Comparison of ENCODE assay signal across 24 mouse cellular contexts in genomic region chr11:97380036-97380435, GRCm38 (mm10). TPM values are rescaled to one million over a fixed set of nuclear protein-coding genes. Genes with fewer than 3 reads are reported as not detected.
"Had no signal": no experiment of that assay in that cellular context is flagged by ENCODE, and none has a peak within 500 bp of the region (broad histone marks: within the 10 kb centered on the region; RNA-seq: fewer than 3 reads in every experiment).

No protein-coding gene starts in this region.

- H3K27ac ChIP-seq: hindbrain, embryonic 14.5 days; hindbrain, postnatal 0 days; kidney, postnatal 0 days; left cerebral cortex, adult 2 months; liver, embryonic 13.5 days; macrophage; midbrain, embryonic 12.5 days; midbrain, embryonic 15.5 days; neural tube, embryonic 12.5 days; neural tube, embryonic 15.5 days; stomach, embryonic 15.5 days had no signal

- H3K4me2 ChIP-seq: hindbrain, embryonic 14.5 days; liver, embryonic 13.5 days; lung, embryonic 14.5 days; midbrain, embryonic 12.5 days; midbrain, embryonic 15.5 days; neural tube, embryonic 12.5 days; neural tube, embryonic 15.5 days; stomach, embryonic 15.5 days had no signal

- H3K27me3 ChIP-seq: liver, embryonic 13.5 days; midbrain, embryonic 12.5 days; midbrain, embryonic 15.5 days; neural tube, embryonic 12.5 days; neural tube, embryonic 15.5 days; stomach, embryonic 15.5 days had no signal

- H3K4me3 ChIP-seq: left cerebral cortex, adult 2 months; liver, embryonic 13.5 days; midbrain, embryonic 12.5 days; midbrain, embryonic 15.5 days; neural tube, embryonic 12.5 days; neural tube, embryonic 15.5 days; stomach, embryonic 15.5 days had no signal

- H3K4me1 ChIP-seq: liver, embryonic 13.5 days; midbrain, embryonic 12.5 days; midbrain, embryonic 15.5 days; neural tube, embryonic 12.5 days; neural tube, embryonic 15.5 days; stomach, embryonic 15.5 days had no signal

- ATAC-seq: hindbrain, postnatal 0 days; inflammation-experienced regulatory T-cells, adult 6 months; intestine, embryonic 16.5 days; lung, postnatal 0 days; midbrain, embryonic 15.5 days had no signal

- DNase-seq: layer of hippocampus, postnatal 36 days; liver, embryonic 13.5 days; lung, embryonic 14.5 days; right cerebral cortex, adult 18-20 months; right cerebral cortex, postnatal 14 days; right cerebral cortex, postnatal 4 days; spleen, adult 18-20 months; thymus, adult 2 months; thymus, postnatal 14 days; thymus, postnatal 4 days had no signal

- H3K9ac ChIP-seq: hindbrain, embryonic 14.5 days; liver, embryonic 13.5 days; lung, embryonic 14.5 days; midbrain, embryonic 12.5 days; midbrain, embryonic 15.5 days; neural tube, embryonic 12.5 days; neural tube, embryonic 15.5 days; stomach, embryonic 15.5 days had no signal

- H3K9me3 ChIP-seq: liver, embryonic 13.5 days; midbrain, embryonic 12.5 days; midbrain, embryonic 15.5 days; neural tube, embryonic 12.5 days; neural tube, embryonic 15.5 days; stomach, embryonic 15.5 days had no signal

RNA-seq across cellular contexts. Expression of gene Gpr179, which starts 28.2 kb away (rescaled TPM):
- polyA plus RNA-seq: liver, embryonic 13.5 days; liver, embryonic 16.5 days had no signal

RNA-seq across cellular contexts. Expression of gene Arhgap23, which starts 35.3 kb away (rescaled TPM):
- polyA plus RNA-seq: inflammation-experienced regulatory T-cells, adult 6 months had no signal
